Mouse (Mus musculus) hindbrain, embryonic 10.5 days (tissue): ENCODE results near the gene Tdrd3. TPM values are rescaled to one million over a fixed set of nuclear protein-coding genes. Genes with fewer than 3 reads are reported as not detected.

Experiments used
- DNase-seq: peaks from one replicate; pipeline ENCODE4 v3.0.0-alpha.2; 2017; ENCODE audit warnings: low spot score
- H3K27ac ChIP-seq: fragments of 300-500 bp; sonication (generic); 2 replicates; pipeline ENCODE4 v1.5.1; 2016; ENCODE audit warnings: mild to moderate bottlenecking, moderate library complexity
- H3K27me3 ChIP-seq: fragments of 300-500 bp; sonication (generic); 2 replicates; pipeline ENCODE4 v1.6.1; 2016; ENCODE audit warnings: mild to moderate bottlenecking; ENCODE audit not compliant: poor library complexity, insufficient read depth, severe bottlenecking
- H3K36me3 ChIP-seq: fragments of 300-500 bp; sonication (generic); 2 replicates; pipeline ENCODE4 v1.6.1; 2016; ENCODE audit warnings: mild to moderate bottlenecking, moderate library complexity
- H3K4me1 ChIP-seq: fragments of 300-500 bp; sonication (generic); replicated peaks from 2 replicates; pipeline ENCODE4 v1.6.1; 2016; ENCODE audit warnings: mild to moderate bottlenecking
- H3K4me3 ChIP-seq: fragments of 300-500 bp; sonication (generic); 2 replicates; pipeline ENCODE4 v1.5.1; 2016; ENCODE audit warnings: mild to moderate bottlenecking, moderate library complexity
- H3K9me3 ChIP-seq: fragments of 300-500 bp; sonication (generic); 2 replicates; pipeline ENCODE4 v1.6.1; 2016; ENCODE audit warnings: mild to moderate bottlenecking, moderate library complexity
- WGBS: fragments of 180-500 bp; shearing (Covaris S2); methylation state at CpG from one replicate; pipeline ENCODE4 v1.1.7; 2016; 5-methylcytosine and 5-hydroxymethylcytosine counted together
- polyA plus RNA-seq: library from polyadenylated mRNA; unstranded; fragments of >200 nt; fragmentation: Nextera tagmentation; extraction: Ambion mirVana; gene quantifications from 2 replicates; pipeline ENCODE4 v1.2.1, GENCODE M21; 2016

Gene Tdrd3
- polyA plus RNA-seq, 1 experiment from 2014 or later, result 27.0 TPM

DNA sequence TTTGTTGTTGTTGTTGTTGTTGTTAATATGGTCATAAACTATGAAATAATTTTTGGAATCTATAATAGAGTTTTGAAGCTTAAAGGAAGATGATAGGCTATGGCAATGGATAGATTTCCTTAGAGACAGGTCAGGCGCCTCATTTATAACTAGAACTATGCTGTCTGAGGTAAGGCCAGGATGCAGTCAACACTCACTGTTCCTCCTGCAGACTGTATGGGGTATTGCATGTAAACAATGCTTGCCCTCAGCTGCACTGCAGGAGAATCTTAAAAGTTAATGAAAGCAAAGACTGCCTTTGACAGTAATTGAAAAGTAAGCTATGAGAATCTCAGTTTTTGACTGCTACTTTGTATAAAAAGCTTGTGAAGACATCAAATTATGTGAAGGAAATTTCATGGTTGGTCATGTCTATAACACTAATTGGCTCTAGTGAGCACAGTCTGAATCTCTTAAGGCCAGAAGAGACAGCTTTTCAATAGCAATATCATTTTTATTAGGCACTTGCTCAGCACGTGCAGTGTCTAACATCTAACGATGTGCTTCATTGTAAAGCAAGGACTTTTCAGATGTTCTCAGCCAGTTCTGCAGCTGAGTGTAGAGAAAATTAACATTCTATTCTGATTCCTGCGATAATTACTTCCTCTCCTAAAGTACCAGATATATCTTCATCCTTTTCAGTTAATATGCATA, 120.8 kb downstream of the Tdrd3 start:
- H3K4me3 ChIP-seq, result no peak overlapping the region
- H3K9me3 ChIP-seq, result no peaks in the 10 kb centered on the region
- no peaks in the 10 kb centered on the region for H3K27me3 ChIP-seq
- no peak overlapping the region for H3K27ac ChIP-seq
- WGBS, result 88% methylated on average over 4 of the region's 4 CpGs
- no peaks in the 10 kb centered on the region for H3K4me1 ChIP-seq
- H3K36me3 ChIP-seq, result peaks cover 5% of the 10 kb centered on the region
- DNase-seq, result no peak

DNA sequence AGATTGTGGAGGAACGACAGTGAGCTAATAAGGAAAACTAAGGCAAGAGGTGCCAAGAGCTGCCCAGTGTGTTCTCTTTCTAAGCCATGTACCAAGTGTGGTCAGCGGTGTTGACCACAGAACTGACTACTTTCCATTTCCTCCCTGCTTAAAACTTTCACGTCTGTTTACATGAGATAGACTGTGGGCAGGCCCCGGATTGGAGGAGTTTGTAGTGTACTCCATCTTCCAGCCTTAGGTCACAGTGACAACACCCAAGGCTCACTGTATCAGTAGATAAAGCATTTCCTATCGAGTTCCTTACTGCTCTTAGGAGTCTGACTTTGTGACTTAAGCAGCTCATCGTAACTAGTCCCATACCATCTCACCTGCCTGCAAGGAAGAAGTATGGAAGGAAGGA, 133.5 kb downstream of the Tdrd3 start:
- Histone ChIP-seq H3K9me3 (no peaks in the 10 kb centered on the region), H3K4me1 (no peaks in the 10 kb centered on the region), H3K27me3 (no peaks in the 10 kb centered on the region), H3K27ac (no peak overlapping the region), H3K4me3 (no peak overlapping the region), H3K36me3 (peaks cover 22% of the 10 kb centered on the region)
- 91% methylated on average over 6 of the region's 6 CpGs for WGBS
- no peak for DNase-seq

DNA sequence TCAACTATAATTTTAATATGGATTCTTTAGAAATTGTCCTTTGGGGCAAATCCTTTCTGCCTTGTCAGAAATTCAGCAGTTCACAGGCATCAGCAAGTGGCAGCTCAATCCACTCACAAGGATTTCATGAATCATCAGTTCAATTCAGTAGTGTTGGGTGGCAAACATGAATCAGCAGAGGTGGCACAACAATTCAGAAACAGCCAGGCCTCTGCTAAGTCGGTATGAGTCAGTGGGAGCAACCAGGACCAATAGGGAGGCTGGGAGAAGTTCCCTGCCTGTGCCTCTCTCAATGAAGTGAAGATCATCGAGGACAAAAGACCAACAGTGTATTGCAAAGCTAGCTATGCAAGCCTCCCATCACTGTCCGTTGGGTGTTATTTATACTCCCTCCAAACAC, 135.8 kb downstream of the Tdrd3 start:
- 74% methylated on average over 3 of the region's 3 CpGs for WGBS

GRCm38 (mm10) chr14:87563841-87564240, 147.4 kb downstream of the Tdrd3 start:
- Histone ChIP-seq H3K4me1 (peaks cover 10% of the 10 kb centered on the region), H3K36me3 (no peaks in the 10 kb centered on the region), H3K4me3 (no peak overlapping the region), H3K9me3 (no peaks in the 10 kb centered on the region), H3K27me3 (no peaks in the 10 kb centered on the region), H3K27ac (no peak overlapping the region)
- no peak for DNase-seq
- 81% methylated on average over 9 of the region's 9 CpGs for WGBS

More for the DNA sequence above, 135.8 kb downstream of the Tdrd3 start:
- Histone ChIP-seq H3K27me3 (no peaks in the 10 kb centered on the region), H3K4me1 (no peaks in the 10 kb centered on the region), H3K4me3 (no peak overlapping the region), H3K27ac (no peak overlapping the region), H3K36me3 (peaks cover 2% of the 10 kb centered on the region; the same call in 1 of the 2 replicates), H3K9me3 (no peaks in the 10 kb centered on the region)
- DNase-seq, result no peak

- Histone ChIP-seq H3K27me3 (peaks cover 2% of the 10 kb centered on the region; the same call in 1 of the 2 replicates), H3K4me3 (no peak overlapping the region), H3K36me3 (no peaks in the 10 kb centered on the region), H3K4me1 (peaks cover 10% of the 10 kb centered on the region), H3K27ac (no peak overlapping the region), H3K9me3 (no peaks in the 10 kb centered on the region)
- peak; percentile 43 for DNase-seq
- WGBS, result 36% methylated on average over 7 of the region's 7 CpGs
Observed at GRCm38 (mm10) chr14:87566211-87566610, 149.8 kb downstream of the Tdrd3 start.

DNA sequence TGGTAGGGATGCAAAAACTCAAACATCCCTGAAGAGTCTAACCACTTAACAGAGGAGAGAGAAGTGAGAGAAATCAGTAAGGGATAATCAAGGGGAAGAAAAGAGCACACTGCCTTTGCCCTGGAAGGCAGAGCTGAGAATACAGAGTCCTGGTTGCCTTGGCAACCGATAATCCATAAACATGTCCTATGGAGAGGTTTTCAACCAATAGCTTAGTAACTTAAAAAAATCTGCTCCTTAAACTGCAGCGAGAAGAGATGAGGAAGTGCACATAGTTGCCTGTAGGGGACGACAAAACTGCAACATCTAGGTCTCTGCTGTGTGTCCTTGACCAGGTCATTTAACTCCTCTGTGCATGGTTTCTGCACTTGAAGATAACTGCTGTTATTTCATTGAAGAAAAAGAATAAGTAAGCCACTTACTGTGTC, 150.6 kb downstream of the Tdrd3 start:
- peaks cover 2% of the 10 kb centered on the region; the same call in 1 of the 2 replicates for H3K27me3 ChIP-seq
- 34% methylated on average over 3 of the region's 3 CpGs for WGBS
- H3K36me3 ChIP-seq, result no peaks in the 10 kb centered on the region
- H3K27ac ChIP-seq, result no peak overlapping the region
- H3K9me3 ChIP-seq, result no peaks in the 10 kb centered on the region
- peak; percentile 25 for DNase-seq
- H3K4me3 ChIP-seq, result no peak overlapping the region
- H3K4me1 ChIP-seq, result peaks cover 10% of the 10 kb centered on the region

DNA sequence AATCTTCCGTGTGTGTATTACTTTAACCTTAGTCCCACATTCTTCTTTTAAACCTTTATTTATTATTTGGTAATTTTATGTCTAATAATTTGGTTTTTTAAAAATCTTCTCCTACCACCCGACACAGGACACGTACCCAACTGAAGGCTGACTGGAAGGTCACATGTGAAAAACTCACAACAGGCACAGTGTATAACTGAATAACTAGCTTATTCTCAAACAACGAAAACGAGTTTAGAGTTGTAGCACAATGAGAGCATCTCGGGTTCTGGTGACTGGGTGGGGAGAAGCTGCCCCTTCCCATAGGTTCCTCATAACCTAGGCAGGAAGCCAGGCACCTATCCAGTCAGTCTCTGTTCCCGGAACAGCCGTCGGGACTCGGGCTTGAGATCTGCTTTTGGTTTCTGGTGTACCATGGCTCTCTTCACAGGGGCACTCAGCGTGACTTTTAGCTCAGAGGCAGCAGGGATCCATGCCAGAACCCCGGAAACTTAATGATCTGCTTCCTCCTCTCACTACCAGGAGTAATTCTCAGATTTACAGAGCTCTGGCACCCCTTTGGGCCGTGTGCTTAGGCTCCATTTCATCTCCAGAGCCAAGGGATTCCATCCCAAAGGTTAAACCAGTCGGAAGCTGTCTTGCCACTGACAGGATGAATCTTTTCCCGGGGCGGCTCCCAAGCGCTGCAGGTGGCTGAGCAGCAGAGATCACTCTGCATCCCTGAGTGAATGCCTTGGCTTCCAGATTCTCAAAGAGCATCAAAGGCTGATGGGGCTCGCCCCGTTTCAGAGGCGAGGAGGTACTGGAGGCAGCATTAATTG, 151.4 kb downstream of the Tdrd3 start:
- Histone ChIP-seq H3K27ac (no peak overlapping the region), H3K4me3 (peak overlapping the region; percentile 42), H3K4me1 (peaks cover 10% of the 10 kb centered on the region), H3K27me3 (peaks cover 2% of the 10 kb centered on the region; the same call in 1 of the 2 replicates), H3K36me3 (no peaks in the 10 kb centered on the region), H3K9me3 (no peaks in the 10 kb centered on the region)
- WGBS, result 21% methylated on average over 20 of the region's 20 CpGs
- DNase-seq, result peak; percentile 23

DNA sequence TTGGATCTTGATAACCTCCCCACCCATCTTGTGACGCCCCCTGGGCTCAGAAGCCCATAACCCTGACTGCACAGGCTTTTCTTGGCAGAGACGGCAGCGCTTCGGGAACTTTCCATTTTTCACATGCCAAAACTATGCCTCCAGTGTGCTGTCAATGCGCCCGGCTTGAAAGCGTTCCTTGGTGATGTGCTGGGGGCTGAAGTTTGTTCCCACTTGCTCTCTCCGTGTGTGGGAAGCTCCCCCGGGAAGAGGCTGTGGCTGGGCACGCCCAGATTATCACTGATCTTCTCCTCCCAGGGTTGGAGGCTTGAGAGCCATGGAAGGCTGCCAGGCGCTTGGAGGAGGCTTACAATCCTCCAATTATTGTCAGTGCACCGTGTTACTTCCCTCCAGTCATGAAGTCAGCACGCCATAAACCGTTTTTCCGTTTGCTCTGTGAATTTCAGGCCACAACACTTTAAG, 152.0 kb downstream of the Tdrd3 start:
- Histone ChIP-seq H3K36me3 (no peaks in the 10 kb centered on the region), H3K27ac (no peak overlapping the region), H3K9me3 (no peaks in the 10 kb centered on the region), H3K27me3 (peaks cover 2% of the 10 kb centered on the region; the same call in 1 of the 2 replicates), H3K4me1 (peaks cover 10% of the 10 kb centered on the region), H3K4me3 (peak overlapping the region; percentile 42)
- 24% methylated on average over 15 of the region's 15 CpGs for WGBS
- no peak for DNase-seq

GRCm38 (mm10) chr14:87569471-87569870, 153.0 kb downstream of the Tdrd3 start:
- H3K4me3 ChIP-seq, result no peak overlapping the region
- no peak overlapping the region for H3K27ac ChIP-seq
- WGBS, result 87% methylated on average over 2 of the region's 2 CpGs
- no peak for DNase-seq
- H3K36me3 ChIP-seq, result no peaks in the 10 kb centered on the region
- peaks cover 2% of the 10 kb centered on the region; the same call in 1 of the 2 replicates for H3K27me3 ChIP-seq
- peaks cover 10% of the 10 kb centered on the region for H3K4me1 ChIP-seq
- no peaks in the 10 kb centered on the region for H3K9me3 ChIP-seq

DNA sequence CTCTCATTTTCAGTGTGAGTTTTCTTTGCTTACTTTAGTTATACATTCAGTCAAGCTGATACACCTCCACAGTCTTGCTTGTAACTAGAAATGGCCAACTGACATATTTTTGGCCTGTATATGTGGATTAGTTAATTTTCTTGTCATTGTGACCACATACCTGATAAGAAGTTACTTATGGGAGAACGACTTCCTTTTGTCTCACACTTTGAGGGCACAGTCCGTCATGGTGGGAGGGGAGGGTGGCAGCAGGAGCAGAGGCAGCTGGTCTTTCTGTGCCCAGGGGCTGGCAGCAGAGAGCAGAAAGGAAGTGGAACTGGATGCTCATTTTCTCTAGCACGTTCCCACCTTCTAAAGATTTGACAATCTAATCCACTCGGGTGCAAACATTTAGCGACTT, 156.0 kb downstream of the Tdrd3 start:
- whole genome bisulfite sequencing, result 75% methylated on average over 5 of the region's 5 CpGs
- no peaks in the 10 kb centered on the region for H3K9me3 ChIP-seq
- peaks cover 2% of the 10 kb centered on the region; the same call in 1 of the 2 replicates for H3K27me3 ChIP-seq
- H3K36me3 ChIP-seq, result no peaks in the 10 kb centered on the region
- peaks cover 10% of the 10 kb centered on the region for H3K4me1 ChIP-seq
- no peak for DNase-seq
- no peak overlapping the region for H3K27ac ChIP-seq
- no peak overlapping the region for H3K4me3 ChIP-seq

- no peak overlapping the region for H3K27ac ChIP-seq
- no peaks in the 10 kb centered on the region for H3K4me1 ChIP-seq
- H3K4me3 ChIP-seq, result no peak overlapping the region
- no peaks in the 10 kb centered on the region for H3K27me3 ChIP-seq
- no peaks in the 10 kb centered on the region for H3K9me3 ChIP-seq
- DNase-seq, result no peak
- H3K36me3 ChIP-seq, result no peaks in the 10 kb centered on the region
- 89% methylated on average over 3 of the region's 3 CpGs for WGBS
Observed at GRCm38 (mm10) chr14:87582610-87583009, 166.2 kb downstream of the Tdrd3 start.
